In the genomic region with DNA sequence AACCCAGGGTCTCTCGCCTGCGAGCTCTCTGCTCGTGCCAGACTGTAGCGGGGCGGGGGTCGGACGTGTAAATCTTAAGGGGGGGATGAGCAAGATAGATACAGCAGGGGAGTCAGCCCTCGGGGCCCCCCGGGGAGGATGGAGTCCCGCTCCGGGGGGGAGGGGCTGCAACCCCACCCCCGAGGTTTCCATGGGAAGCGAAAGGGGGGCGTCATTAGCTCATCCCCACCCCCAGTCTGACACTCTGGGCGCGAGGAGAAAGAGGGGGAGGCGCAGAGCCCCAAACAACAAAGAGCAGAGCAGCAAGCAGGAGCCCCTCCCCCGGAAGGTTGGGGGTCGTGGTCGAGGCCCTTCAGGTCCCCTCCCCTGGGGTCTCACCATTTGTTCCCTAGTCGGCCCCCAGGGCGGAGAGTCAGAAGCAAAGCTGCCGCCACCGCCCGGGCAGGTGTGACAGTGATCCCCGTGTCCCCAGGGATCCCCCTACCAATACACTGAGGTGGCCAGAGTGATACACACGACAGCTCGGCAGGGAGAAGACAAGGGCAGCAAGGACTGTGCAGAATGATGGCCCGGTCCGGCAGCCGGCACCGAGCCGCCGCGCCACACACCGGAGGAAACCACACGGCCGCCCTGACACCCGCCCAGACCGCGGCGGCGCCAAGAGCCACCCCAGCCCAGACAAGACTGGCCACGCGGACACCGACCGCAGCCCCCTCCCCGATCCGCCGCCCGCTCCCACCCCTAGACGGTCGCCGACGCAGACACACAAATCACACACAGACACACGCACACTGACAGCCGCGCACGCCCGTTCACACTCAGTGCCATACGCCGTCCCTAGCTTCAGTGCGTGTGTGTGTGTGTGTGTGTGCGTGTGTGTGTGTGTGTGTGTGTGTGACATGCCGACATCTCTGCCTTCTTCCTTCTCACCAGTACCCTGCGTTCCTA, we compare ENCODE assay signal across 8 mouse cellular contexts. TPM values are rescaled to one million over a fixed set of nuclear protein-coding genes. Genes with fewer than 3 reads are reported as not detected.
DNase-seq lines count a peak whose midpoint lies in the region; ATAC-seq and TF ChIP-seq lines count a peak whose summit lies in the region.

No protein-coding gene starts in this region.

- peak overlapping the region; percentile 76 for H3K4me3 ChIP-seq in heart, embryonic 10.5 days
- H3K4me3 ChIP-seq in hindbrain, embryonic 11.5 days (ENCODE audit: low read depth, low read length), result peak overlapping the region; percentile 40
- peak overlapping the region; percentile 44 for H3K4me3 ChIP-seq in lung, postnatal 0 days (ENCODE audit: low read depth, low read length)
- peak overlapping the region; percentile 52 for H3K4me3 ChIP-seq in stomach, embryonic 14.5 days (ENCODE audit: low read depth, low read length)

- 0 out of 2 replicates have a peak, but pooled peaks have one; percentile 4 for ATAC-seq in common myeloid progenitor, adult 5-6 weeks (replicated peaks; ENCODE audit: low read depth, poor library complexity, severe bottlenecking)
- ATAC-seq in hindbrain, embryonic 11.5 days (ENCODE audit: low FRiP score), result peak; percentile 36; the same call in 1 of the 2 replicates
- 0 out of 2 replicates have a peak, but pooled peaks have one; percentile 2 for ATAC-seq in lung, postnatal 0 days
- no peak; the same call in 1 of the 2 replicates for ATAC-seq in stomach, embryonic 14.5 days (ENCODE audit: insufficient number of reproducible peaks, insufficient read depth, low FRiP score, low read depth)

- 1% methylated on average over 66 of the region's 66 CpGs for WGBS in heart, embryonic 10.5 days
- 2% methylated on average over 45 of the region's 66 CpGs for WGBS in hindbrain, embryonic 11.5 days
- WGBS in lung, postnatal 0 days, result 1% methylated on average over 54 of the region's 66 CpGs
- WGBS in stomach, embryonic 14.5 days, result 0% methylated on average over 60 of the region's 66 CpGs

- peak overlapping the region; percentile 47 for H3K27ac ChIP-seq in heart, embryonic 10.5 days
- peak overlapping the region; percentile 86 for H3K27ac ChIP-seq in hindbrain, embryonic 11.5 days (ENCODE audit: low read depth, low read length)
- no peak overlapping the region for H3K27ac ChIP-seq in lung, postnatal 0 days (ENCODE audit: low read length)
- H3K27ac ChIP-seq in stomach, embryonic 14.5 days (ENCODE audit: low read length), result no peak overlapping the region

- H3K4me2 ChIP-seq in hindbrain, embryonic 11.5 days (replicated peaks; ENCODE audit: low read depth, low read length), result peak overlapping the region; percentile 60
- peak overlapping the region; percentile 99 for H3K4me2 ChIP-seq in lung, postnatal 0 days (replicated peaks; ENCODE audit: low read depth, low read length)
- H3K4me2 ChIP-seq in stomach, embryonic 14.5 days (replicated peaks; ENCODE audit: low read depth, low read length), result peak overlapping the region; percentile 89

- no peak for DNase-seq in heart, embryonic 10.5 days (ENCODE audit: low spot score)
- no peak for DNase-seq in heart, postnatal 36 days
- peak; percentile 56 to 57 for DNase-seq in B cell, adult 2 months
- DNase-seq in hindbrain, embryonic 11.5 days (ENCODE audit: low spot score), result peak; percentile 62
- DNase-seq in lung, postnatal 0 days (ENCODE audit: low spot score), result no peak
- no peak for DNase-seq in urinary bladder, postnatal 14 days (ENCODE audit: low spot score)

- H3K9me3 ChIP-seq in heart, embryonic 10.5 days, result no peaks in the 10 kb centered on the region
- H3K9me3 ChIP-seq in hindbrain, embryonic 11.5 days (ENCODE audit: control insufficient read depth, low read length), result no peaks in the 10 kb centered on the region
- H3K9me3 ChIP-seq in lung, postnatal 0 days (ENCODE audit: low read length), result no peaks in the 10 kb centered on the region
- no peaks in the 10 kb centered on the region for H3K9me3 ChIP-seq in stomach, embryonic 14.5 days (ENCODE audit: control insufficient read depth, low read depth, low read length)

- H3K27me3 ChIP-seq in heart, embryonic 10.5 days (ENCODE audit: insufficient read depth, poor library complexity, severe bottlenecking), result peaks cover 79% of the 10 kb centered on the region
- H3K27me3 ChIP-seq in hindbrain, embryonic 11.5 days (ENCODE audit: control insufficient read depth, insufficient read depth, low read length), result peaks cover 39% of the 10 kb centered on the region
- peaks cover 35% of the 10 kb centered on the region for H3K27me3 ChIP-seq in lung, postnatal 0 days (replicated peaks; ENCODE audit: insufficient read depth, low read length)
- peaks cover 15% of the 10 kb centered on the region; the same call in 1 of the 2 replicates for H3K27me3 ChIP-seq in stomach, embryonic 14.5 days (ENCODE audit: control insufficient read depth, insufficient read depth, low read length)

- peaks cover 53% of the 10 kb centered on the region for H3K4me1 ChIP-seq in heart, embryonic 10.5 days
- H3K4me1 ChIP-seq in hindbrain, embryonic 11.5 days (replicated peaks; ENCODE audit: control insufficient read depth, insufficient read depth, low read length), result peaks cover 21% of the 10 kb centered on the region
- peaks cover 30% of the 10 kb centered on the region for H3K4me1 ChIP-seq in lung, postnatal 0 days (ENCODE audit: insufficient read depth, low read depth, low read length)
- peaks cover 40% of the 10 kb centered on the region for H3K4me1 ChIP-seq in stomach, embryonic 14.5 days (ENCODE audit: control insufficient read depth, insufficient read depth, low read length)

- intact Hi-C loops in heart, postnatal 36 days (cut with DNase I), result no loop called here

- no peaks in the 10 kb centered on the region for H3K36me3 ChIP-seq in heart, embryonic 10.5 days
- H3K36me3 ChIP-seq in hindbrain, embryonic 11.5 days (ENCODE audit: control insufficient read depth, insufficient read depth, low read length), result no peaks in the 10 kb centered on the region
- H3K36me3 ChIP-seq in lung, postnatal 0 days (ENCODE audit: insufficient read depth, low read length), result no peaks in the 10 kb centered on the region
- H3K36me3 ChIP-seq in stomach, embryonic 14.5 days (ENCODE audit: control insufficient read depth, insufficient read depth, low read length), result no peaks in the 10 kb centered on the region

- TF ChIP-seq EP300 in lung, postnatal 0 days (IDR thresholded peaks at IDR 0.05), result no peak

- TF ChIP-seq CTCF in lung, postnatal 0 days (IDR thresholded peaks at IDR 0.05), result no peak

- H3K9ac ChIP-seq in hindbrain, embryonic 11.5 days (ENCODE audit: low read depth, low read length), result peak overlapping the region; percentile 60
- H3K9ac ChIP-seq in lung, postnatal 0 days (replicated peaks; ENCODE audit: low read depth), result no peak overlapping the region; the same call in 1 of the 2 replicates
- peak overlapping the region; percentile 37; the same call in 1 of the 2 replicates for H3K9ac ChIP-seq in stomach, embryonic 14.5 days (replicated peaks; ENCODE audit: low read depth, low read length)

RNA-seq across cellular contexts. Expression of a gene that starts 1.3 kb away (rescaled TPM):
- 0.71 and 2.5 TPM in 2 replicates for polyA plus RNA-seq in heart, embryonic 10.5 days (2016; fragmentation: Nextera tagmentation; extraction: Ambion mirVana)
- not detected for total RNA-seq in heart, postnatal 36 days (2021)
- not detected in 2 replicates for total RNA-seq in common myeloid progenitor, adult 5-6 weeks (2017)
- polyA plus RNA-seq in hindbrain, embryonic 11.5 days (2014; fragmentation: Nextera tagmentation; extraction: Ambion mirVana), result 13.8 TPM in 2 replicates
- 4.4 and 6.7 TPM in 2 replicates for polyA plus RNA-seq in lung, postnatal 0 days (2015; fragmentation: Nextera tagmentation; extraction: Ambion mirVana)
- 10.9 and 11.6 TPM in 2 replicates for polyA plus RNA-seq in stomach, embryonic 14.5 days (2014; fragmentation: Nextera tagmentation; extraction: Ambion mirVana)

RNA-seq across cellular contexts. Expression of a gene that starts 16.4 kb away (rescaled TPM):
- 10.6 and 19.3 TPM in 2 replicates for polyA plus RNA-seq in heart, embryonic 10.5 days (2016; fragmentation: Nextera tagmentation; extraction: Ambion mirVana)
- total RNA-seq in heart, postnatal 36 days (2021), result under 1 TPM; 0.19 to 0.22 TPM
- 1.7 and 3.8 TPM in 2 replicates for total RNA-seq in common myeloid progenitor, adult 5-6 weeks (2017)
- 18.9 and 20.6 TPM in 2 replicates for polyA plus RNA-seq in hindbrain, embryonic 11.5 days (2014; fragmentation: Nextera tagmentation; extraction: Ambion mirVana)
- 9.7 and 10.3 TPM in 2 replicates for polyA plus RNA-seq in lung, postnatal 0 days (2015; fragmentation: Nextera tagmentation; extraction: Ambion mirVana)
- polyA plus RNA-seq in stomach, embryonic 14.5 days (2014; fragmentation: Nextera tagmentation; extraction: Ambion mirVana), result 24.0 and 25.3 TPM in 2 replicates

RNA-seq across cellular contexts. Expression of a gene that starts 28.3 kb away (rescaled TPM):
- 41.9 and 49.0 TPM in 2 replicates for polyA plus RNA-seq in heart, embryonic 10.5 days (2016; fragmentation: Nextera tagmentation; extraction: Ambion mirVana)
- 10 to 100 TPM; 56.5 to 62.6 TPM for total RNA-seq in heart, postnatal 36 days (2021)
- 34.0 and 35.2 TPM in 2 replicates for total RNA-seq in common myeloid progenitor, adult 5-6 weeks (2017)
- polyA plus RNA-seq in hindbrain, embryonic 11.5 days (2014; fragmentation: Nextera tagmentation; extraction: Ambion mirVana), result 17.8 TPM in 2 replicates
- 133 and 177 TPM in 2 replicates for polyA plus RNA-seq in lung, postnatal 0 days (2015; fragmentation: Nextera tagmentation; extraction: Ambion mirVana)
- 27.9 and 28.5 TPM in 2 replicates for polyA plus RNA-seq in stomach, embryonic 14.5 days (2014; fragmentation: Nextera tagmentation; extraction: Ambion mirVana)

RNA-seq across cellular contexts. Expression of a gene that starts 40.3 kb away (rescaled TPM):
- 0.05 TPM in 1 of 2 replicates, not detected in the other for polyA plus RNA-seq in heart, embryonic 10.5 days (2016; fragmentation: Nextera tagmentation; extraction: Ambion mirVana)
- total RNA-seq in heart, postnatal 36 days (2021), result not detected
- total RNA-seq in common myeloid progenitor, adult 5-6 weeks (2017), result not detected in 2 replicates
- 0.14 and 0.27 TPM in 2 replicates for polyA plus RNA-seq in hindbrain, embryonic 11.5 days (2014; fragmentation: Nextera tagmentation; extraction: Ambion mirVana)
- 0.16 and 0.25 TPM in 2 replicates for polyA plus RNA-seq in lung, postnatal 0 days (2015; fragmentation: Nextera tagmentation; extraction: Ambion mirVana)
- 0.18 and 0.42 TPM in 2 replicates for polyA plus RNA-seq in stomach, embryonic 14.5 days (2014; fragmentation: Nextera tagmentation; extraction: Ambion mirVana)

RNA-seq across cellular contexts. Expression of a gene that starts 40.5 kb away (rescaled TPM):
- polyA plus RNA-seq in heart, embryonic 10.5 days (2016; fragmentation: Nextera tagmentation; extraction: Ambion mirVana), result 32.0 and 37.7 TPM in 2 replicates
- 10 to 100 TPM; 28.3 to 42.6 TPM for total RNA-seq in heart, postnatal 36 days (2021)
- total RNA-seq in common myeloid progenitor, adult 5-6 weeks (2017), result not detected in 2 replicates
- 14.0 and 16.4 TPM in 2 replicates for polyA plus RNA-seq in hindbrain, embryonic 11.5 days (2014; fragmentation: Nextera tagmentation; extraction: Ambion mirVana)
- polyA plus RNA-seq in lung, postnatal 0 days (2015; fragmentation: Nextera tagmentation; extraction: Ambion mirVana), result 174 and 188 TPM in 2 replicates
- polyA plus RNA-seq in stomach, embryonic 14.5 days (2014; fragmentation: Nextera tagmentation; extraction: Ambion mirVana), result 39.3 and 45.0 TPM in 2 replicates

Comparison
In these comparisons a context has a peak if more than half of its experiments do, and no peak if none do; other contexts are left out.
1. DNase-seq: peak in B cell, adult 2 months (2 of 2) and hindbrain, embryonic 11.5 days (single experiment); none in heart, embryonic 10.5 days (single experiment), heart, postnatal 36 days (0 of 2), lung, postnatal 0 days (single experiment) and urinary bladder, postnatal 14 days (single experiment).
2. H3K27ac ChIP-seq: peak in heart, embryonic 10.5 days (single experiment) and hindbrain, embryonic 11.5 days (single experiment); none in lung, postnatal 0 days (single experiment) and stomach, embryonic 14.5 days (single experiment).
3. Peak in every context shown above with its lines, with median percentiles within 50 percentile points of each other: H3K4me3 ChIP-seq and H3K4me2 ChIP-seq.